Mouse (Mus musculus) liver, embryonic 14.5 days (tissue): ENCODE measurements around the gene Prdx5. TPM values are rescaled to one million over a fixed set of nuclear protein-coding genes. Genes with fewer than 3 reads are reported as not detected.

Source experiments
- ATAC-seq: fragments of 200-750 bp; cut with Nextera tagmentation; 2 replicates; pipeline ENCODE4 v1.8.0; 2017; ENCODE audit warnings: moderate number of reproducible peaks, mild to moderate bottlenecking, moderate library complexity; ENCODE audit not compliant: insufficient read depth
- DNase-seq, 3 experiments: peaks; one replicate each; pipeline ENCODE4 v3.0.0-alpha.2; 2012 to 2013; ENCODE audit warnings: low read depth in 3 of 3, low spot score in 3 of 3
- H3K27ac ChIP-seq: fragments of 300-500 bp; sonication (generic); 2 replicates; pipeline ENCODE4 v1.5.1; 2014; ENCODE audit warnings: moderate library complexity, mild to moderate bottlenecking, control low read depth, inconsistent platforms
- H3K27me3 ChIP-seq: fragments of 300-500 bp; sonication (generic); 2 replicates; pipeline ENCODE4 v1.6.1; 2014; ENCODE audit warnings: mild to moderate bottlenecking, low read length, moderate library complexity; ENCODE audit not compliant: control insufficient read depth, insufficient read depth
- H3K36me3 ChIP-seq: fragments of 300-500 bp; sonication (generic); replicated peaks from 2 replicates; pipeline ENCODE4 v1.6.1; 2014; ENCODE audit warnings: low read depth; ENCODE audit not compliant: control insufficient read depth, insufficient read depth
- H3K4me1 ChIP-seq, 2 experiments: fragments of 200-500 bp in 1 of 2; fragments of 300-500 bp in 1 of 2; sonication (generic) in 1 of 2; replicated peaks; 2 replicates each; pipeline ENCODE4 v1.6.1; 2012 to 2014; ENCODE audit warnings: antibody characterized with exemption in 1 of 2, inconsistent platforms in 1 of 2, low read length in 1 of 2; ENCODE audit not compliant: control insufficient read depth in 2 of 2, insufficient read depth in 2 of 2
- H3K4me2 ChIP-seq: fragments of 300-500 bp; sonication (generic); 2 replicates; pipeline ENCODE4 v1.6.1; 2014; ENCODE audit warnings: low read depth, mild to moderate bottlenecking, control low read depth, moderate library complexity
- H3K4me3 ChIP-seq, 2 experiments: fragments of 200-500 bp in 1 of 2; fragments of 300-500 bp in 1 of 2; sonication (generic) in 1 of 2; 2 replicates each; pipeline ENCODE4 v1.5.1; 2012 to 2014; ENCODE audit warnings: low read depth in 2 of 2, low read length in 2 of 2, mild to moderate bottlenecking in 2 of 2, control low read depth in 1 of 2, inconsistent platforms in 1 of 2, moderate library complexity in 1 of 2; ENCODE audit not compliant: insufficient read depth in 1 of 2
- H3K9ac ChIP-seq: fragments of 300-500 bp; sonication (generic); replicated peaks from 2 replicates; pipeline ENCODE4 v1.6.1; 2014; ENCODE audit warnings: mild to moderate bottlenecking, control low read depth, moderate library complexity
- H3K9me3 ChIP-seq: fragments of 300-500 bp; sonication (generic); 2 replicates; pipeline ENCODE4 v1.6.1; 2016; ENCODE audit warnings: low read length, mixed read lengths; ENCODE audit not compliant: control insufficient read depth
- CTCF ChIP-seq: IDR thresholded peaks from 2 replicates; pipeline ENCODE4 v1.5.1; 2016; ENCODE audit warnings: antibody characterized with exemption, low read depth, control low read depth
- EP300 ChIP-seq: IDR thresholded peaks from 2 replicates; pipeline ENCODE4 v1.6.1; 2016; ENCODE audit warnings: antibody characterized with exemption, low read depth
- WGBS: fragments of 180-500 bp; shearing (Covaris S2); extraction: QIAGEN DNeasy Blood & Tissue Kit; methylation state at CpG from one replicate; pipeline ENCODE4 v1.1.7; 2014; ENCODE audit not compliant: insufficient replicate concordance; 5-methylcytosine and 5-hydroxymethylcytosine counted together
- polyA plus RNA-seq, 2 experiments: library from polyadenylated mRNA; depleted of rRNA in 1 of 2; stranded (reverse) in 1 of 2; unstranded in 1 of 2; fragments of >200 nt; fragmentation: Nextera tagmentation in 1 of 2; extraction: Ambion mirVana in 1 of 2; gene quantifications; 2 replicates each; pipeline versions ENCODE4 v1.2.1 to v1.2.3; 2012 to 2014

Gene Prdx5
- polyA plus RNA-seq, 2 experiments: 54.9 to 87.2 TPM

GRCm38 (mm10) chr19:6931002-6931401, 21.1 kb upstream of the Prdx5 start:
- Histone ChIP-seq H3K9ac (no peak overlapping the region), H3K9me3 (no peaks in the 10 kb centered on the region), H3K27me3 (peaks cover 94% of the 10 kb centered on the region), H3K4me3 (no peak overlapping the region), H3K4me1 (no peaks in the 10 kb centered on the region), H3K36me3 (no peaks in the 10 kb centered on the region), H3K27ac (no peak overlapping the region), H3K4me2 (no peak overlapping the region)
- TF ChIP-seq CTCF (no peak), EP300 (no peak)
- no peak for ATAC-seq
- 0% methylated on average over 1 of the region's 2 CpGs for WGBS
- no peak for DNase-seq

- TF ChIP-seq EP300 (no peak), CTCF (no peak)
- peaks cover 0 to 4% of the 10 kb centered on the region in 2 experiments; a peak in 2 of 4 replicates for H3K4me1 ChIP-seq
- no peak overlapping the region for H3K9ac ChIP-seq
- no peak overlapping the region for H3K4me2 ChIP-seq
- no peak for DNase-seq
- no peak overlapping the region for H3K27ac ChIP-seq
- peaks cover 89% of the 10 kb centered on the region for H3K27me3 ChIP-seq
- no peak overlapping the region for H3K4me3 ChIP-seq
- no peaks in the 10 kb centered on the region for H3K9me3 ChIP-seq
- WGBS: 21% methylated on average over 9 of the region's 9 CpGs
- no peaks in the 10 kb centered on the region for H3K36me3 ChIP-seq
- ATAC-seq: no peak
Observed at GRCm38 (mm10) chr19:6928080-6928479, 18.2 kb upstream of the Prdx5 start.

- Histone ChIP-seq H3K36me3 (no peaks in the 10 kb centered on the region), H3K4me1 (peaks cover 7 to 13% of the 10 kb centered on the region in 2 experiments), H3K4me2 (peak overlapping the region; percentile 28; the same call in 1 of the 2 replicates), H3K27ac (no peak overlapping the region), H3K4me3 (no peak overlapping the region), H3K9me3 (no peaks in the 10 kb centered on the region), H3K27me3 (peaks cover 75% of the 10 kb centered on the region), H3K9ac (no peak overlapping the region)
- DNase-seq (no peak), ATAC-seq (no peak)
- 17% methylated on average over 26 of the region's 26 CpGs for WGBS
- TF ChIP-seq EP300 (no peak), CTCF (no peak)
Observed at GRCm38 (mm10) chr19:6926559-6927255, 16.8 kb upstream of the Prdx5 start.

GRCm38 (mm10) chr19:6925611-6926329, 15.9 kb upstream of the Prdx5 start:
- DNase-seq (no peak), ATAC-seq (no peak)
- Histone ChIP-seq H3K4me1 (peaks cover 7 to 13% of the 10 kb centered on the region in 2 experiments), H3K27me3 (peaks cover 66% of the 10 kb centered on the region), H3K9me3 (no peaks in the 10 kb centered on the region), H3K36me3 (no peaks in the 10 kb centered on the region), H3K4me2 (no peak overlapping the region), H3K4me3 (no peak overlapping the region), H3K9ac (no peak overlapping the region), H3K27ac (no peak overlapping the region)
- 18% methylated on average over 40 of the region's 40 CpGs for WGBS
- TF ChIP-seq CTCF (no peak), EP300 (no peak)

- no peak for ATAC-seq
- WGBS: 6% methylated on average over 9 of the region's 9 CpGs
- Histone ChIP-seq H3K9me3 (no peaks in the 10 kb centered on the region), H3K4me2 (peak within 1 kb of the TSS; percentile 30), H3K4me1 (peaks cover 7 to 13% of the 10 kb centered on the region in 2 experiments), H3K27me3 (peaks cover 61% of the 10 kb centered on the region), H3K4me3 (no peak within 1 kb of the TSS), H3K36me3 (no peaks in the 10 kb centered on the region), H3K27ac (no peak within 1 kb of the TSS), H3K9ac (no peak within 1 kb of the TSS)
- DNase-seq: no peak
- TF ChIP-seq EP300 (no peak), CTCF (no peak)
Observed at GRCm38 (mm10) chr19:6925307-6925573, 15.3 kb upstream of the Prdx5 start, which contains the start of gene Catsperz. Gene Catsperz (minus strand): TSS chr19:6925380.
